Mouse (Mus musculus) G1E-ER4 (cell line): Measurements from ENCODE around the gene Gm4778. TPM values are rescaled to one million over a fixed set of nuclear protein-coding genes. Genes with fewer than 3 reads are reported as not detected.
"Not testable (repeated sequence)": the region's sequence is repeated elsewhere in the genome, so short reads cannot be mapped to it uniquely, and the experiment has no call there.

Experiments
- GATA1 ChIP-seq: IDR thresholded peaks from one replicate; pipeline ENCODE4 v1.8.0; 2012; ENCODE audit warnings: low read length, inconsistent platforms
- polyA plus RNA-seq: library from polyadenylated mRNA; stranded (reverse); fragments of >175 nt; gene quantifications from 2 replicates; pipeline ENCODE4 v1.2.3, GENCODE M21; 2012

The Gm4778 gene
- polyA plus RNA-seq = not detected in 2 replicates

DNA sequence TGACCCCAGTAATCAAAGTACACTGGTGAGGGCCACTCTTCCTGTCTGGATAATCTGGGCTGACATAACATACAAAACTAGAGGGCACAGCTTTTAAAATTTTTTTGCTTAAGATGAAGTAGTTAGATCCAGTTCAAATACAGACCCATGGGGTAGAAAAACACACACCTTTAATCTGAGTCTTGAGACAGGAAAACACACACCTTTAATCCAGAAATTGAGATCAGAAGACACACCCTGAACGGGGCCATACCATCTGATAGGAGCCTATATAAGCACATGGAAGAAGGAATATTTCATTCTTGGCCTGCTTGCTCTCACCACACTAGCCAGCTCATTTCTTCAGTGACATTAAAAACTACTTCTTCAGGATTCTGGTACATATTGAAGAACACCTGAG, at the start of gene Gm4778:
Gm4778 (plus strand) TSS at position 301 of the 400 bp plus-strand sequence.
- not testable (repeated sequence) for TF ChIP-seq GATA1

GRCm38 (mm10) chr3:94260598-94260997, 3.2 kb upstream of the Gm4778 start:
- TF ChIP-seq GATA1 = no peak

GRCm38 (mm10) chr3:94275991-94276390, 12.2 kb downstream of the Gm4778 start:
- TF ChIP-seq GATA1 = no peak

GRCm38 (mm10) chr3:94305457-94305856, 41.6 kb downstream of the Gm4778 start:
- peak; percentile 19 for TF ChIP-seq GATA1

GRCm38 (mm10) chr3:94306975-94307374, 43.1 kb downstream of the Gm4778 start:
- TF ChIP-seq GATA1 = no peak

GRCm38 (mm10) chr3:94309633-94310363, 46.0 kb downstream of the Gm4778 start, which contains the start of gene Them4:
TSS of gene Them4 (plus strand) at chr3:94310089.
- TF ChIP-seq GATA1 = no peak

GRCm38 (mm10) chr3:94310491-94310890, 46.7 kb downstream of the Gm4778 start:
- no peak for TF ChIP-seq GATA1

DNA sequence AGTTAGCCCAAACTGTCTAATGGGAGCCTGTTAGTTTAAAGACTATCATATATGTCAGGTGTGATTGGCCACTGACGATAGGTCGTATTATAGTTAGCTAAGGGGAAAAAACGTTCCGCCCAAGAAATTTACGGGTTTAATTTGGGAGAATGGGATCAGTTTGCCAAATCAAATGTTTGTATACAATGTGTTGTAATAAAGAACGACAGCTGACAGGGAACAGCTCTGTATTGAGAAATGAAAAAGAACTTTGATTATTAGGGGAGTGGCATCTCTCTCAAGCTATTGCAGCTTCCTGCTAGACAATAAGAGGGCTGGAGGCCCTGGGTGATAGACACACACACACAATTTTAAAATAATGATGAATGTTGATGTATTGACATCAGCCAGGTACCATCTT, 47.1 kb downstream of the Gm4778 start:
- TF ChIP-seq GATA1 = no peak

DNA sequence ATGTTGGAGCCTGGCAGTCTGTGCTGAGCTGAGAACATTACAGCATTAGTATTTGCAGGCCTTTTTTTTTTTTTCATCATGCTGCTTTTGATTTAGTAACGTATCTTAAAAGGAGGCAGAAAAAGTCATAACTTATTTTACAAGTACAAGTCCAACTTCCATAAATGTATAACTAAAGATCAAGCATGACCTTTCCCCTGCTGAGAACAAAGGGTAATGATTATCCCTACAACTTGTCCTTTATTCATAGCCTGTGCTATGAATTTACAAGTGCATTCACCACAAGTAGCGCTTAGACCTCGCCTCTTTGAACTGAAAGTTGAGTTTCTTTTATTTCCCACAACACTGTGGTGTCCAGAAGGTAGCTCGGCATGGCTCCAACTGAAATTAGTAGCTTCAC, 47.5 kb downstream of the Gm4778 start:
- no peak for TF ChIP-seq GATA1

Other genes starting within 250 kb of the Gm4778 start
- not detected in 2 replicates for gene Gm9125, start 209.2 kb upstream of the Gm4778 start, polyA plus RNA-seq
- not detected in 2 replicates for gene Gm10697, start 191.4 kb upstream of the Gm4778 start, polyA plus RNA-seq
- gene Gm10696, start 85.8 kb upstream of the Gm4778 start, polyA plus RNA-seq = not detected in 2 replicates
- not detected in 2 replicates for gene Gm5286, start 67.3 kb upstream of the Gm4778 start, polyA plus RNA-seq
- gene Them4, start 46.1 kb downstream of the Gm4778 start, polyA plus RNA-seq = 0.22 and 0.45 TPM in 2 replicates
- not detected in 2 replicates for gene Them5, start 78.1 kb downstream of the Gm4778 start, polyA plus RNA-seq
- gene C2cd4d, start 98.4 kb downstream of the Gm4778 start, polyA plus RNA-seq = not detected in 2 replicates
- not detected in 2 replicates for gene Rorc, start 108.8 kb downstream of the Gm4778 start, polyA plus RNA-seq
- not detected in 2 replicates for gene Lingo4, start 134.5 kb downstream of the Gm4778 start, polyA plus RNA-seq
- gene Tdrkh, start 149.2 kb downstream of the Gm4778 start, polyA plus RNA-seq = not detected in 2 replicates
- 95.8 and 141 TPM in 2 replicates for gene Mrpl9, start 179.3 kb downstream of the Gm4778 start, polyA plus RNA-seq
- not detected in 2 replicates for gene Oaz3, start 179.9 kb downstream of the Gm4778 start, polyA plus RNA-seq
- gene Celf3, start 214.3 kb downstream of the Gm4778 start, polyA plus RNA-seq = not detected in 2 replicates
- not detected in 2 replicates for gene Riiad1, start 216.3 kb downstream of the Gm4778 start, polyA plus RNA-seq